Mouse (Mus musculus) MEL-GATA-1-ER (cell line): ENCODE data around the gene Foxq1.

Source experiments
- DNase-seq: peaks from one replicate; pipeline ENCODE4 v3.0.0-alpha.2; 2012; ENCODE audit warnings: low read depth; ENCODE audit errors: extremely low read depth

Gene Foxq1

DNA sequence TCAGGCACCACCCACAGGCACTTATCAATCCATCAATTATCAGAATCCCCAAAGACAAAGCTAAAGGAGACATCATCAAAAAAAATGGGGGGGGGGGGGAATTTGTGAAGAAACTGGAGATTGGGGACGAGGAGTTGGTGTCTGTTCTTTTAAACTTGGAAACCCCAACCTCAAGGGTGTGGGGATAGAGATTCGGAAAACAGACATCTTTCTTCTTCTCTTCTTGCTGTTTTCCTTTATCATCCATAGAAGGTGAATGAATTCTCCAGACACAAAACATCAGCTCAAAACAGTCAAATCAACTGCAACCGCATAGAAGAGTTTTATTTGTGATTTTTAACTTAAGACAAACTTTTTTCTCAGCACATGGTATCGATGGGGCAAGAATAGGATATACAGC, at the start of gene Foxq1:
TSS of gene Foxq1 (plus strand) at position 301 of the 400 bp plus-strand sequence.
- no peak for DNase-seq

GRCm38 (mm10) chr13:31506494-31507167, 49.3 kb upstream of the Foxq1 start:
- no peak for DNase-seq

DNA sequence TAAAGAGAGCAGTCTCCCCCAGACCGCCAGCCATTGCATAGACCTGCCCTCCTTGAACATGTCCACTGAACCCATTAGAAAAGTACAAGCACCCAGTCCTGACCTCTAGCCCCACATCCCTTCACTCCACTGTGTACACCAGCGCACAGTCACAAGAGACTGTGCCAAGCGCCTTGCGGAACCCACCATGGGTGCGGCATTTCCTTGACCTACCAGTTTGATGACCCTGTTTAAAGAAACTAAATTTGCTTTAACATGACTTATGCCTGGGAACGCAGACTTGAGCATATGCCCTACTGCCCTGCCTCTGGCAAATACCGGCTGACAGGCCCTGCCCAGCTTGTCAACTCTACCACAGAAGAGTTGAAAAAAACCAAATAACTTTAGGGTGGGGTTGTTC, 40.7 kb upstream of the Foxq1 start:
- DNase-seq: no peak

DNA sequence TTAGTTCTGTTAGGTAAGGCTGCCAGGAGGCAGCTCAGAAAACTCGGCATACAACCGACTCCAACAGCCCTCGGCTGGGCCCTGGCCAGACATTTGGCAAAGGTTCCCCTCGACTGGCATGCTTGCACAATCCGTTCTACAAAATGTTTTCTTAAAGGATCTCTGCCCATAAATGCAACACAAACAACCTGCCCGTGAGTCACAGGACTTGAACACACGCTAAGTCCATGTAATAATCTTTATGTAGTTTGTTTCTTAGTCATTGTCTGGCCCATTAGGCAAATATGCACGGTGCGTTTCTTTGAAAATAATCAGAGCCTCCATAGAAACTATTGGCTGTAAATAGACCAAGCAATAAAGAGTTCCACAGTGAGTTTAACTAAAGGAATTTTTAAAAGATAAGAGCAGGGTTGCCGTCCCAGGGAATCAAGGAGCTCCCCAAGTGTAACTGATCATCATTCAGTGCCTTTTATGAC, 37.5 kb upstream of the Foxq1 start:
- no peak for DNase-seq

GRCm38 (mm10) chr13:31518971-31519370, 37.0 kb upstream of the Foxq1 start:
- DNase-seq: no peak

- DNase-seq: no peak
Observed at GRCm38 (mm10) chr13:31524976-31525375, 31.0 kb upstream of the Foxq1 start.

DNA sequence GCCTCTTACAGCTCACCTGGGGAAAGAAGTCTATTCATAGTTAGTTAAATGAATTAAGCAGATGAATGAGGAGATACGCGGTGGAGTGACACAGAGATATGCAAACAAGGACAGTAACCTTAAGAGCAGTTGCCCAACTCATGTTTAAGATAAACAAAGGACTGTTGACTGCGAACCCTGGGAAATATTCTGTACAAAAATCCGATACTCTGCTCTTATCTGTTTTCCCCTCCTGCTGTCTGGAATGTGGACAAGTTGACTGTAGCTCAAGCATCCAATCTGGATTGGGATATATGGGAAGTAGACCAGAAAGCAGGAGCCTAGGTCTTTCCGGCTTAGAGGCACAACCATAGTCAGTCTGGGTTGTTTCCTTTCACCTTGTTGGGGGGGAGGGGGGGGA, 24.7 kb upstream of the Foxq1 start:
- DNase-seq: no peak

DNA sequence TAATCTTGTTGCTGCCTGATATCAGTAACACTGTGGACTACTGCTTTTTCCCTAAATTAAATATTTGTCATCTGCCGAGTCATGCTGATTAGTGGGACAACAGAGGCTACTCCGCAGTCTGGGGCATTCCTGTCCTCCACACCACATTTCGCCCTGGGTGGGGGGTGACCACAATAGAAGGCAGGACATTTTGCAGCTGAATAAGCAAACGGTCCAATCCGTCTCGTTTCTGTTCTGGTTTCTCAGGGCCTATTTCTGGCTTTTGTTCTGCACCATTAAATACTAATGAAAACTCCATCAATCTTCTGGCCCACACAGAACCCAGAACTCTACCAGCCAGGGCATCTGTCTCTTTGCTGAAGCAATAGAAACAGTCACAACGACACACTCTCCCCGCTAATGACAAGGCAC, 24.3 kb upstream of the Foxq1 start:
- DNase-seq: no peak

- no peak for DNase-seq
Observed at GRCm38 (mm10) chr13:31534726-31535125, 21.2 kb upstream of the Foxq1 start.

- DNase-seq: no peak
Observed at GRCm38 (mm10) chr13:31543021-31543420, 12.9 kb upstream of the Foxq1 start.

DNA sequence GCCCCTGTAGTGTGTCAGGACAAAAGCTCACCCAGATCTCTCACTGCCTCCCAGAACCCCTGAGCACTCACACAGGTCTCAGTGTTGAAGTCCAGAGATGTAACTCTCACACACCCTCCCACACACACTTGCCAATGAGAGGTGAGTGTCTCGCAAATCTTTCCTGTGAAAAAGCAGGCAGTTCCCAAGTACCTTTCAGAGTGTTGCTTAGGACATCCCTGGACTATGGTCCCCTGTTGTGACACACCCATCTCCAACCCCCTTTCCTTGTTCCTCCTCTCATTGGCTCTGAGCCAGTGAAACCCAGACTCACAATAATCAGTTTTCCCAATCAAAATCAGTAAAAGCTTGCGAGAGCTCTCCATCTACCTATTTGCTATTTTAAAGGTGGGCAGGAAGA, 9.2 kb upstream of the Foxq1 start:
- no peak for DNase-seq

GRCm38 (mm10) chr13:31547204-31547603, 8.7 kb upstream of the Foxq1 start:
- DNase-seq: no peak

DNA sequence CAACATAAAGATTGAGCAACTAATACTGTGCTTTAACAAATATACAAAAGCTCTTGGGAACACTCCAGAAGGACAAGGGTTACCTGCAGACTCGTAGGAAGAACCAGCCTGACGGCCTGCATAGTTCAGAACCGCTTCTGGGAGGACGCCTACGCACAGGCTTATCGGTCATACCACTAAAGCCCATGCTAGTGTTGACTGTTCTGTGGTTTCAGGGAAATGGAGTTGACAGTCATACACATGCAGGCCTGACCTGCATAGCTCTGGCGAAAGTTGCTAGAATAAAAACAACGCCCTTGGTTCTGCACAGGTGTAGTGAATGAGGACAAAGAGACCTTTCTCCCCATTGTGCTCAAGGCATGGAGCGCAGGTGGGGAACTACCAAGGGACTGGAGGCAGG, 8.3 kb upstream of the Foxq1 start:
- no peak for DNase-seq

- DNase-seq: no peak
Observed at GRCm38 (mm10) chr13:31556964-31557767, 1.2 kb downstream of the Foxq1 start.

DNA sequence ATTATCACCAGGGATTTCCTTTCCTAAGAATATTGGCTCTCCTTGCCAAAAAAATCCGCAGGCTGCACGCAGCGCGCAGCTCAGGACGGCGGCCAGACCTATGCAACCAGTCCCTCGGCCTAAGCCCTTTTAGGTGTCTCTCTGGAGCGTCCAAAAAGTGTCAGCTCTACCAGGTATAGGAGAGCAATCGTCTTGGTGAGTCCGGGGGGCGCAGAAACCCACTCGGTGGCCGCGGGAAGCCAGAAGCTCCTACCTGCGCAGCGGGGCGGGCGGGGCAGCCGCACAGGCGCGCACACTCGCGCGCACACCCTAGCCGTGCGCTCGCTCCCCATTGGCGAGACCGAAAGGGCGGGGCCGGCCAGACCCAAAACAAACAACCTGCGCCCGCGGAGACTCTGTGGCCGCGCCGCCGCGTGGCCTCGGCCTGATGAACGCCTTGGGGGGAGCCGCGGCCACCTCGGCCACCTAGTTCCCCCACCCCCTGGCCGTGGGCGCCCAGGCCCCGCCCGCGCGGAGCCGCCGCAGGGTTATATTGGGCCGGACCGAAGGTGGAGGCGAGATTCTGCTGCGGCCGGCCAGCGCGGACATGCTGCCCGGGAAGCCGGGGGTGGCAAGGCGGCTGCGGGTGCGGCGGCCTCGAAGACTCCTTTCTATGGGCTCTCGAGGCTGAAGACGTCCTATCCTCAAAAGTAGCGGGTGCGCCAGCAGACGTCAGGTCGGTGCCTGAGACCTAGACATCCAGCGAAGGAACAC, 2.0 kb downstream of the Foxq1 start:
- DNase-seq: no peak

DNA sequence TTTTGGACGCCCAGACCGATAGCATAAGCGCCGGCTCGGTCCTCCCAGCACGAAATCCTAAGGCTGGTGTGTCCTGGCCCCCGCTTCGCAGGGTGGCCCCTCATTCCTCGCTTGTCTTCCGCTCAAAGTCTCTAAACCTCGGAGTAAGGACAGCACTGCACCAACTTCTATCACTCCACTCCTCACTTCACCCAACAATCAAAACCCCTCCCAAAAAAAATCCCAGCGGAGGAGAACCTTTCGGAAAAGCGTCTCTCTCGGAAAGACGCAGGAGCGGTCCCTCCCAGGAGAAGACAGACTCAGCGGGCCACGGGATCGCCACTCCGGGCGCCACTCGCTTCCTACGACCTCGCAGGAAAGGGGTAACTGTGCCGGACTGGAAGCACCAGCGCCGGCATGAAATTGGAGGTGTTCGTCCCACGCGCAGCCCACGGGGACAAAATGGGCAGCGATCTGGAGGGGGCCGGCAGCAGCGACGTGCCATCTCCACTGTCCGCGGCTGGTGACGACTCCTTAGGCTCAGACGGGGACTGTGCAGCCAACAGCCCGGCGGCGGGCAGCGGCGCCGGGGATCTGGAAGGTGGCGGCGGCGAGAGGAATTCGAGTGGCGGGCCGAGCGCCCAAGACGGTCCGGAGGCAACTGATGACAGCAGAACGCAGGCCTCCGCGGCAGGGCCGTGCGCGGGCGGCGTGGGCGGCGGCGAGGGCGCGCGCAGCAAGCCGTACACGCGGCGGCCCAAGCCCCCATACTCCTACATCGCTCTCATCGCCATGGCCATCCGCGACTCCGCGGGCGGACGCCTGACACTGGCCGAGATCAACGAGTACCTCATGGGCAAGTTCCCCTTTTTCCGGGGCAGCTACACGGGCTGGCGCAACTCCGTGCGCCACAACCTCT, 2.8 kb downstream of the Foxq1 start, which contains the start of gene A530084C06Rik:
TSS of gene A530084C06Rik (minus strand) at position 813 of the 898 bp plus-strand sequence.
- no peak for DNase-seq

DNA sequence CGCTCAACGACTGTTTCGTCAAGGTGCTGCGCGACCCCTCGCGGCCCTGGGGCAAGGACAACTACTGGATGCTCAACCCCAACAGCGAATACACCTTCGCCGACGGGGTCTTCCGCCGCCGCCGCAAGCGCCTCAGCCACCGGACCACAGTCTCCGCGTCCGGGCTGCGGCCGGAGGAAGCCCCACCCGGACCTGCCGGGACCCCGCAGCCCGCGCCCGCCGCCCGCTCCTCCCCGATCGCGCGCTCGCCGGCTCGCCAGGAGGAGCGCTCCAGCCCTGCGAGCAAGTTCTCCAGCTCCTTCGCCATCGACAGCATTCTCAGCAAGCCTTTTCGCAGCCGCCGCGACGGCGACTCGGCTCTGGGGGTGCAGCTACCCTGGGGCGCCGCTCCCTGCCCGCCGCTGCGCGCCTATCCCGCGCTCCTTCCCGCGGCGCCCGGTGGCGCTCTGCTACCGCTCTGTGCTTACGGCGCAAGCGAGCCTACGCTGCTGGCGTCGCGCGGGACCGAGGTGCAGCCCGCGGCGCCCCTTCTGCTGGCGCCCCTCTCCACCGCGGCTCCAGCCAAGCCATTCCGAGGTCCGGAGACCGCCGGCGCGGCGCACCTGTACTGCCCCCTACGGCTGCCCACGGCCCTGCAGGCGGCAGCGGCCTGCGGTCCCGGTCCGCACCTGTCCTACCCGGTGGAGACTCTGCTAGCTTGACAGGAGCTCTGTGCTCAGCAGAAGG, 3.6 kb downstream of the Foxq1 start:
- DNase-seq: no peak

GRCm38 (mm10) chr13:31564394-31564793, 8.5 kb downstream of the Foxq1 start:
- no peak for DNase-seq

DNA sequence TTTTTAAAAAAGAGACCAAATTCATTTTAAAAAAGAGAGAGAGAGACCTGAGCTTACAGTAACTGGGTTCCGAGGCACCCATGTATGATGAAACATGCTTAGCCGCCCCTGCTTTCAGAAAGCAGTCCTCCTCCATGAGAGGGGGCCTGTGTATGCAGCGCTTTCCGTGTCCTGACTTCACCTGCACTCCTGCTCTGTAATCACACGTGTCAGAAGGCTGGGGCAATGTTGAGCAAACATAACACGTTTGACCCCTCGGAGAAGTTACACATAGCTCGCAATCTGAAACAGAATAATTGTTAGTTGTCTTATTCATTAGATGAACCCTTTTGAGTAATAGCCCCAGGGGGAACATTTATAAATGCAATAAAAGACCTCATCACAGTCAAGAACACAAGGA, 11.2 kb downstream of the Foxq1 start:
- no peak for DNase-seq

- no peak for DNase-seq
Observed at GRCm38 (mm10) chr13:31567617-31568294, 11.8 kb downstream of the Foxq1 start.
